Mouse (Mus musculus): ENCODE data around the gene Sectm1a. TPM values are rescaled to one million over a fixed set of nuclear protein-coding genes. Genes with fewer than 3 reads are reported as not detected.

Sectm1a gene
- polyA plus RNA-seq, 1 experiment from 2014 or later = not detected

Other genes starting within 250 kb of the Sectm1a start
- gene Ccdc57, start 148.3 kb downstream of the Sectm1a start, polyA plus RNA-seq (2016; fragmentation: Nextera tagmentation; extraction: Ambion mirVana) = 6.4 and 7.2 TPM in 2 replicates
- 77.0 and 77.4 TPM in 2 replicates for gene Slc16a3, start 132.7 kb downstream of the Sectm1a start, polyA plus RNA-seq (2016; fragmentation: Nextera tagmentation; extraction: Ambion mirVana)
- gene Csnk1d, start 89.9 kb downstream of the Sectm1a start, polyA plus RNA-seq (2016; fragmentation: Nextera tagmentation; extraction: Ambion mirVana) = 154 and 157 TPM in 2 replicates
- not detected in 2 replicates for gene Cd7, start 41.8 kb downstream of the Sectm1a start, polyA plus RNA-seq (2016; fragmentation: Nextera tagmentation; extraction: Ambion mirVana)
- gene Sectm1b, start 17.7 kb downstream of the Sectm1a start, polyA plus RNA-seq (2016; fragmentation: Nextera tagmentation; extraction: Ambion mirVana) = not detected in 2 replicates
- gene Tex19.2, start 37.5 kb upstream of the Sectm1a start, polyA plus RNA-seq (2016; fragmentation: Nextera tagmentation; extraction: Ambion mirVana) = not detected in 2 replicates
- gene Tex19.1, start 64.9 kb upstream of the Sectm1a start, polyA plus RNA-seq (2016; fragmentation: Nextera tagmentation; extraction: Ambion mirVana) = not detected in 2 replicates
- gene Uts2r, start 79.1 kb upstream of the Sectm1a start, polyA plus RNA-seq (2016; fragmentation: Nextera tagmentation; extraction: Ambion mirVana) = 0.39 and 0.41 TPM in 2 replicates
- gene Hexdc, start 123.2 kb upstream of the Sectm1a start, polyA plus RNA-seq (2016; fragmentation: Nextera tagmentation; extraction: Ambion mirVana) = 9.5 and 10.6 TPM in 2 replicates
- 16.3 and 17.5 TPM in 2 replicates for gene Ogfod3, start 123.5 kb upstream of the Sectm1a start, polyA plus RNA-seq (2016; fragmentation: Nextera tagmentation; extraction: Ambion mirVana)
- 36.3 and 40.1 TPM in 2 replicates for gene Cybc1, start 148.1 kb upstream of the Sectm1a start, polyA plus RNA-seq (2016; fragmentation: Nextera tagmentation; extraction: Ambion mirVana)
- gene Narf, start 156.0 kb upstream of the Sectm1a start, polyA plus RNA-seq (2016; fragmentation: Nextera tagmentation; extraction: Ambion mirVana) = 68.4 and 75.2 TPM in 2 replicates
- 11.2 and 12.5 TPM in 2 replicates for gene Foxk2, start 178.8 kb upstream of the Sectm1a start, polyA plus RNA-seq (2016; fragmentation: Nextera tagmentation; extraction: Ambion mirVana)